Mouse (Mus musculus) megakaryocyte, embryonic 14.5 days (primary cell): Measurements from ENCODE around the gene Prkd2.

Experiments
- FLI1 ChIP-seq: IDR thresholded peaks from 2 replicates; pipeline ENCODE4 v1.6.1; 2012; ENCODE audit warnings: low read length, inconsistent platforms, mixed read lengths
- GATA1 ChIP-seq: IDR thresholded peaks from 3 replicates; pipeline ENCODE4 v1.6.1; 2012; ENCODE audit warnings: mixed read lengths, low read length, inconsistent platforms, borderline replicate concordance

DNA sequence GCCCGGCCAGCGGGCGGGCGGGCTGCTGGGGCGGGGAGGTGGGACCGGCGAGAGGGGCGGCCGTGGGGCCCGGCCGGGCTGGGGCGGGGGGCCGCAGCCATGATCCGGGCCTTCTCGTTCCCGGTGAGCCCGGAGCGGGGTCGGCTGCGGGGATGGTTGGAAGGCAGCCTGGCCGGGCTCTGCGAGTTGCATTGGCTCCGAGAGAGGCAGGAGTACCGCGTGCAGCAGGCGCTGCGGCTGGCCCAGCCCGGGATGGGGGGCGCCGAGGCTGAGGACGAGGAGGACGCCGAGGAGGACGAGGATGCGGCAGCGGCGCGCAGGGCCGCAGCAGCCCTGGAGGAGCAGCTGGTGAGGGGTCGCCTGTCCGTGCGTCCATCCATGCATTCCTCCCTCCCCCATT, 32.6 kb downstream of the Prkd2 start:
- TF ChIP-seq FLI1: no peak
- no peak for TF ChIP-seq GATA1
